ENCODE assay signal across 13 mouse cellular contexts in genomic region chr5:53155985-53156679, GRCm38 (mm10). TPM values are rescaled to one million over a fixed set of nuclear protein-coding genes. Genes with fewer than 3 reads are reported as not detected.
DNase-seq lines count a peak whose midpoint lies in the region; ATAC-seq and TF ChIP-seq lines count a peak whose summit lies in the region.
"Had no signal": no experiment of that assay in that cellular context is flagged by ENCODE, and none has a peak within 500 bp of the region (broad histone marks: within the 10 kb centered on the region; RNA-seq: fewer than 3 reads in every experiment).

No protein-coding gene starts in this region.

- H3K9me3 ChIP-seq in kidney, embryonic 15.5 days (replicated peaks) = no peaks in the 10 kb centered on the region
- H3K9me3 ChIP-seq: forebrain, embryonic 10.5 days; midbrain, embryonic 12.5 days; neural tube, embryonic 12.5 days had no signal

- 0 out of 2 replicates have a peak, but pooled peaks cover 9% of the 10 kb centered on the region for H3K36me3 ChIP-seq in kidney, embryonic 15.5 days
- H3K36me3 ChIP-seq: forebrain, embryonic 10.5 days; midbrain, embryonic 12.5 days; neural tube, embryonic 12.5 days had no signal

- H3K4me1 ChIP-seq in cerebellum, adult 2 months (ENCODE audit: control insufficient read depth, insufficient read depth, low read length) = peaks cover 38% of the 10 kb centered on the region
- peaks cover 8% of the 10 kb centered on the region; the same call in 1 of the 2 replicates for H3K4me1 ChIP-seq in kidney, embryonic 15.5 days

- H3K27ac ChIP-seq in cerebellum, adult 2 months (ENCODE audit: insufficient read depth, low read length) = peak overlapping the region; percentile 15; the same call in 1 of the 2 replicates
- no peak overlapping the region; the same call in 1 of the 2 replicates for H3K27ac ChIP-seq in kidney, embryonic 15.5 days
- H3K27ac ChIP-seq: forebrain, embryonic 10.5 days; midbrain, embryonic 12.5 days; neural tube, embryonic 12.5 days had no signal

- no peak for DNase-seq in cerebellum, adult 2 months
- DNase-seq in kidney, adult 18-20 months = peak; percentile 37
- peak; percentile 70 to 83 for DNase-seq in right cerebral cortex, postnatal 10 days (ENCODE audit: low spot score in 2 of 2)
- DNase-seq in right cerebral cortex, postnatal 14 days = no peak
- DNase-seq in urinary bladder, postnatal 25 days (ENCODE audit: low spot score) = no peak
- DNase-seq in thymus, postnatal 25 days = no peak
- DNase-seq: lung, adult 2 months had no signal

- H3K4me3 ChIP-seq in cerebellum, adult 2 months (replicated peaks; ENCODE audit: insufficient read depth, low read depth, low read length) = no peak overlapping the region
- H3K4me3 ChIP-seq in kidney, embryonic 15.5 days (replicated peaks) = no peak overlapping the region
- H3K4me3 ChIP-seq: forebrain, embryonic 10.5 days; midbrain, embryonic 12.5 days; neural tube, embryonic 12.5 days had no signal

- TF ChIP-seq CTCF in cerebellum, adult 2 months (IDR thresholded peaks at IDR 0.05; ENCODE audit: borderline replicate concordance, insufficient read depth, low read depth, low read length) = no peak

- no peaks in the 10 kb centered on the region for H3K27me3 ChIP-seq in cerebellum, adult 2 months (ENCODE audit: control insufficient read depth, insufficient read depth, low read length)
- no peaks in the 10 kb centered on the region for H3K27me3 ChIP-seq in kidney, embryonic 15.5 days
- H3K27me3 ChIP-seq: neural tube, embryonic 12.5 days had no signal

- no peak for TF ChIP-seq POLR2A in cerebellum, adult 2 months (IDR thresholded peaks at IDR 0.05; ENCODE audit: borderline replicate concordance, insufficient read depth, low read length)

- WGBS in cerebellum, adult 2 months = 76% methylated on average over 13 of the region's 13 CpGs
- 60% methylated on average over 13 of the region's 13 CpGs for WGBS in kidney, embryonic 15.5 days

- ATAC-seq in cerebellum, adult (ENCODE audit: insufficient number of reproducible peaks, low FRiP score, low TSS enrichment) = no peak
- ATAC-seq in kidney, embryonic 15.5 days (replicated peaks; ENCODE audit: low FRiP score) = no peak
- ATAC-seq: inflammation-experienced regulatory T-cells, adult 6 months had no signal

- H3K4me2 ChIP-seq in kidney, embryonic 15.5 days = no peak overlapping the region
- H3K4me2 ChIP-seq: midbrain, embryonic 12.5 days; neural tube, embryonic 12.5 days had no signal

- no peak overlapping the region for H3K9ac ChIP-seq in kidney, embryonic 15.5 days
- H3K9ac ChIP-seq: midbrain, embryonic 12.5 days; neural tube, embryonic 12.5 days had no signal

RNA-seq across cellular contexts. Expression of gene Sel1l3, which starts 57.6 kb away (rescaled TPM):
- polyA plus RNA-seq in cerebellum, adult 2 months (2012; rRNA removed) = 70.8 and 85.1 TPM in 2 replicates
- polyA plus RNA-seq in kidney, embryonic 15.5 days (2015; fragmentation: Nextera tagmentation; extraction: Ambion mirVana) = 19.0 and 20.1 TPM in 2 replicates

Comparison
In these comparisons a context has a peak if more than half of its experiments do, and no peak if none do; other contexts are left out.
1. DNase-seq: peak in kidney, adult 18-20 months (single experiment) and right cerebral cortex, postnatal 10 days (2 of 2); none in cerebellum, adult 2 months (0 of 2), right cerebral cortex, postnatal 14 days (single experiment), urinary bladder, postnatal 25 days (single experiment) and thymus, postnatal 25 days (single experiment).